Mouse (Mus musculus): Measurements from ENCODE around the gene Catsper4. TPM values are rescaled to one million over a fixed set of nuclear protein-coding genes. Genes with fewer than 3 reads are reported as not detected.

The Catsper4 gene
- polyA plus RNA-seq, 1 experiment from 2014 or later = 0.26 TPM

DNA sequence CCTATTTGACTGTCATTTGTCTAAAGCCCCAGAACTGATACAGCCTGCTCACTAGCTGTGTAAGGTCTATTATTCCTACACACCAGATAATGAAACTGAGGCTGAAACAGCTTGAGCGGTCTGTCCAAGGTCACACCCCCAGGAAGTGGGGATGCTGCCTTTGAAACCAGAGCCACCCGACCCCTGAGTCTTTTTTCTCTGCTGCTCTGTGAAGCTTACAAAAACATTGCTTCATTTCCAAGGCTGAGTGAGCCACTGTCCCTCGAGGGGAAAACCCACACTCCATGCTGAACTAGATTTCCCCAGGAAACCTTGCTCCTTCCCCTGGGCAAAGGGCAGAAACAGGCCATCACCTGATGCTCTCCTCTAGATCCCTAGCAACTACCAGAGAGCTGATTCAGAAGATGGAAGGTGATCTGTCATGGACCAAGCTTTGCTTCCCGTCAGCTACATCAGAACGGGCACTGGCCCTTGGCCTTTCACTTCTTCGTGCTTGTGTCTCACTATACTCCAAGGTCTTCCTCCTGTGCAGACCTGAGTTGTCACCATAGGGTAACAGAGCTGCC lies 20.6 kb downstream of the Catsper4 start:
- Histone ChIP-seq H3K4me2 (no peak overlapping the region), H3K4me1 (no peaks in the 10 kb centered on the region), H3K4me3 (replicated peaks) (no peak overlapping the region), H3K9ac (no peak overlapping the region), H3K36me3 (no peaks in the 10 kb centered on the region), H3K27ac (no peak overlapping the region), H3K9me3 (no peaks in the 10 kb centered on the region), H3K27me3 (replicated peaks) (no peaks in the 10 kb centered on the region)
- no peak for ATAC-seq (ENCODE audit: insufficient read depth, low FRiP score, low read depth)
- 49% methylated on average over 6 of the region's 6 CpGs for WGBS

DNA sequence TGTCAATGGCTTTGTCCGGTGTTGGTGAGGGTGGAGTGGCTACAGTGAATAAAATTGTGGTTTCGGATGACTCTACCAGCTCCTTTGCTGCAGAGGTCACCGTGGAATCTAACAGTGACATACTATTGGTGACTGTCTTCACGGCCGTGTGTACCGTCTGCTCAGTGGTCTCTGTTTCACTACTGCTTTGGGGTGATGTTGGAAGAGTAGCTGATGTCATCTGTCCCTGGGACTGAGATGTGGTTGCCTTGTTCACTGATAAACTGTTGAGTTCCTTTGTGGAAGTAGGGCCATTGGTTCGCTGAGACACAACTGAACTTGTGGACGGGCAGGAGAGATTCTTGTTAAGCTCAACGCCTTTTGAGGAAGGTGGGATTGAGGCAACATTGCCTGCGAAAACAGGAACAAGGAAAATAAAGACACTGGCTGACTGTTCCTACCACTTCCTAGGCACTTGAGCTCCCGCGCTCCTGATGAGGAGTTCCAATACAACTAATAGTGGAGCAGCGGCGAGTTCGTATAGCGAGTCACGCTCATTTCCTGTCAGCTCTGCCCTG lies 23.8 kb downstream of the Catsper4 start:
- Histone ChIP-seq H3K9me3 (no peaks in the 10 kb centered on the region), H3K27ac (no peak overlapping the region), H3K36me3 (no peaks in the 10 kb centered on the region), H3K27me3 (replicated peaks) (no peaks in the 10 kb centered on the region), H3K4me3 (replicated peaks) (no peak overlapping the region), H3K4me1 (no peaks in the 10 kb centered on the region), H3K4me2 (no peak overlapping the region), H3K9ac (no peak overlapping the region)
- 78% methylated on average over 17 of the region's 17 CpGs for WGBS
- ATAC-seq (ENCODE audit: insufficient read depth, low FRiP score, low read depth) = no peak

DNA sequence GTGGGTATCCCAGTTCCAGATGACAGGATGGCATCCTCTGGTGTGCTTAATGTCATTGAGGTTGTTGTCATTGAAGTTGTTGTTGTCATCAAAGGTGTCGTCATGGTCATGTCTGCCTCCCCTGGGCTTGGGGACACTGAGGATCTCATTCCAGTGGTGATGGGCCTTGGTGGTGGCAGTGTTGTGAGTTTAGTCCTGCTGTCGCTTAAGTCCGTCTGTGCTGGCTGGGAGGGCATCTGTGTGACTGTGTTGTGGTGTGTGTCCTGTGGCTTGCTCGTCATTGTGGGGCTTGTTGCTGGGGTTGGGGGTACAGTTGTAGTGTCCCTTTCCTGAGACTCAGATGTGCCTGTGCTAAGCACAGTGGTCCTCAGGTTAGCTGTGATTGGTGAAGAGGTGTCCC lies 24.3 kb downstream of the Catsper4 start, which contains the start of gene Gm7534:
TSS of gene Gm7534 (minus strand) at position 101 of the 400 bp plus-strand sequence.
- no peak for ATAC-seq (ENCODE audit: insufficient read depth, low FRiP score, low read depth)
- Histone ChIP-seq H3K4me3 (replicated peaks) (no peak within 1 kb of the TSS), H3K4me2 (no peak within 1 kb of the TSS), H3K9ac (no peak within 1 kb of the TSS), H3K4me1 (no peaks in the 10 kb centered on the region), H3K27ac (no peak within 1 kb of the TSS), H3K27me3 (replicated peaks) (no peaks in the 10 kb centered on the region), H3K36me3 (no peaks in the 10 kb centered on the region), H3K9me3 (no peaks in the 10 kb centered on the region)
- WGBS = 92% methylated on average over 4 of the region's 4 CpGs

DNA sequence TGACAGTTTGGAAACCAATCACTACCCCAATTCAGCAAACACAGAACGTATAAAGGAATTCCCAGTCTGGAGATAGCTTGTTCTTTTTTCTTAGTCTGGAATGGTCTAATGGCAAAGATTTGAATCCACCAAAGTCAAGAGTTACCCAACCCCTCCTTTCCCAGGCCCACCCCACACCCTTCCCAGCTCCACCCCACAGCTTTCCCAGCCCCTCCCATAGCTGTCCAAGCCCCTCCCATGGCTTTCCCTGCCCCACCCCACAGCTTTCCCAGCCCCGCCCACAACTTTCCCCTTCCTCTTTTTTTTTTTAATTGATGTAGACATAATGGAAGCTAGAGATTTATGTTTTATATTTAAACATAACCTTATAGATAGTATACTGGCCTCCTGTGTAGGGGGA lies 27.8 kb downstream of the Catsper4 start:
- Histone ChIP-seq H3K4me3 (replicated peaks) (no peak overlapping the region), H3K4me2 (no peak overlapping the region)
- 60% methylated on average over 2 of the region's 2 CpGs for WGBS

DNA sequence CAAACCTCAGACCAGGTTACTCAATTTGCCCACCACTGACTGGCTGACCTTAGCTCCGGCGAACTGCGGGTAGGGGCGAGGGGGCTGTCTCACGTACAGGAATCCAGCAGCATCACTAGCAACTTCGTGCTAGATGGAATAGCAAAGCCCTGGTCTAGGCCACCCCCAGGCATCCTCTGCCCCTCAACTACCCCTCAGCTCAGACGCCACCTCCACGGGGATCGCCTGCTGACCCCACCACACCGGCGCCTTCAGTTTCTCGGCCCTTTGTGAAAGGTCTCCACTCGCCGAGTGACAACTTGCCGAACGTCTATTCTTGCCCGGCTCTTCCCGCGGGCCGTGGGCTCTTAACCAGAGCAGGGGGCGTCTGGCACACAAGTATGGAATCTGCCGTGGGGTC lies 40.9 kb downstream of the Catsper4 start:
- no peaks in the 10 kb centered on the region for H3K36me3 ChIP-seq
- H3K4me1 ChIP-seq = peaks cover 5% of the 10 kb centered on the region; the same call in 1 of the 2 replicates
- H3K27ac ChIP-seq = peak overlapping the region; percentile 78
- peak overlapping the region; percentile 73 for H3K9ac ChIP-seq
- whole genome bisulfite sequencing = 0% methylated on average over 22 of the region's 22 CpGs
- H3K4me2 ChIP-seq = peak overlapping the region; percentile 89
- ATAC-seq (ENCODE audit: insufficient read depth, low FRiP score, low read depth) = no peak
- no peaks in the 10 kb centered on the region for H3K27me3 ChIP-seq (replicated peaks)
- no peaks in the 10 kb centered on the region for H3K9me3 ChIP-seq
- H3K4me3 ChIP-seq (replicated peaks) = peak overlapping the region; percentile 75

More for the DNA sequence above, 27.8 kb downstream of the Catsper4 start:
- Histone ChIP-seq H3K9ac (no peak overlapping the region), H3K27me3 (replicated peaks) (no peaks in the 10 kb centered on the region), H3K4me1 (no peaks in the 10 kb centered on the region), H3K9me3 (no peaks in the 10 kb centered on the region), H3K36me3 (no peaks in the 10 kb centered on the region), H3K27ac (no peak overlapping the region)
- ATAC-seq (ENCODE audit: insufficient read depth, low FRiP score, low read depth) = no peak

DNA sequence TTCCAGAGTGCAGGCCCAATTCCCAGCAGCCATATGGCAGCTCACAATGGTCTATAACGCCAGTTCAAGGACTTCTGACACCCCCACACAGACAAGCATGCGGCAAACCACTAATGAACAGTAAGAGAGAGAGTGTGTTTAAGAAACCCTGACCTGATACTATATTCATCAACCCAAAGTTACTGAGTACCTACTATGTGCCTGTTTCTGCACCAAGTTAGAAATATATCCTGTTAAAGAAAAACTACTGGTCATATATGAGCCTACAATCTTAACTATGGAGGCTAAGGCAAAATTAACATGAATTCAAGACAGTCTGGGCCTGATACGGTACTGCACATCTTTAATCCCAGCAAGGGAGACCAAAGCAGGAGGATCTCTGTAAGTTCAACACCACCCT lies 41.6 kb downstream of the Catsper4 start:
- Histone ChIP-seq H3K27me3 (replicated peaks) (no peaks in the 10 kb centered on the region), H3K36me3 (no peaks in the 10 kb centered on the region), H3K9ac (no peak overlapping the region; the same call in 1 of the 2 replicates), H3K4me2 (peak overlapping the region; percentile 89), H3K4me1 (peaks cover 5% of the 10 kb centered on the region; the same call in 1 of the 2 replicates), H3K9me3 (no peaks in the 10 kb centered on the region), H3K4me3 (replicated peaks) (peak overlapping the region; percentile 75), H3K27ac (no peak overlapping the region)
- 80% methylated on average over 3 of the region's 3 CpGs for WGBS
- no peak for ATAC-seq (ENCODE audit: insufficient read depth, low FRiP score, low read depth)

DNA sequence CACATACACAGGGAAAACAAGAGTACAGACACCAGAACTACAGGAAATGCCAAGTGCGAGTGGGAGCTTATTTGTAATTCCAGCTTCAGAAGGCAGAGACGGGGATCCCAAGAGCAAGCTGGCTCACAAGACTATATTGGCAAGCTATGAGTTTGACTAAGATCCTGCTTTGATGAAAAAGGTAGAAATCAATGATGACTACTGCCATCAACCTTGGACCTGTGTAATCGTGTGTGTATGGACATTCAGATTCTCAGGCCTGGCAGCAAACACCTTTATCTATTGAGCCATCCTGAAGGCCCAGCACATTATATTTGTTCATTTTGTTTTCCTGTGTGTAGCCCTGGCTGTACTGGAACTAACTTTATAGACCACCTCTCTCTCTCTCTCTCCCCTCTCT lies 43.5 kb downstream of the Catsper4 start:
- ATAC-seq (ENCODE audit: insufficient read depth, low FRiP score, low read depth) = no peak
- no peak overlapping the region for H3K27ac ChIP-seq
- H3K9me3 ChIP-seq = no peaks in the 10 kb centered on the region
- WGBS = 74% methylated on average over 3 of the region's 3 CpGs
- no peak overlapping the region for H3K4me3 ChIP-seq (replicated peaks)
- H3K27me3 ChIP-seq (replicated peaks) = no peaks in the 10 kb centered on the region
- no peaks in the 10 kb centered on the region for H3K36me3 ChIP-seq
- peaks cover 5% of the 10 kb centered on the region; the same call in 1 of the 2 replicates for H3K4me1 ChIP-seq
- H3K4me2 ChIP-seq = no peak overlapping the region
- no peak overlapping the region for H3K9ac ChIP-seq

DNA sequence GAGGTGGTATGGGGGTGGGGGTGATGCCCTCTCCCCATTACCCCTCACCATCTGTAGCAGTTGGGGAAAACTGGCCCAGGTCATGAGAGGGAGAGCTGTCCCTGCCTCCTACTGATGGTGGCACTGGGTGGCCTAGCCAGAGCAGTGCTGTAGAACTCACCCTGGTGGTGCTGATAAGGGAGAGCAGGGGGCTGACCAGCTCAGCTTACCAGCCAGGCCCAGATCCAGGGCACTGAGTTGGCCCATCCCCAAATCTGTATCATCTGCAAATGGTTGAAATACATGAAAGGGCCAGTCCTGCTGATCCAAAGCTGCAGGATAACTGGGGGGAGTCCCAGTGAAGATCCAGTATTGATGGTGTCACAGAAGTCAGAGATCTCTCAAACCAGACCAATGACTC lies 45.4 kb downstream of the Catsper4 start:
- Histone ChIP-seq H3K27ac (no peak overlapping the region), H3K4me2 (no peak overlapping the region)
- ATAC-seq (ENCODE audit: insufficient read depth, low FRiP score, low read depth) = 0 out of 2 replicates have a peak, but pooled peaks have one; percentile 51

DNA sequence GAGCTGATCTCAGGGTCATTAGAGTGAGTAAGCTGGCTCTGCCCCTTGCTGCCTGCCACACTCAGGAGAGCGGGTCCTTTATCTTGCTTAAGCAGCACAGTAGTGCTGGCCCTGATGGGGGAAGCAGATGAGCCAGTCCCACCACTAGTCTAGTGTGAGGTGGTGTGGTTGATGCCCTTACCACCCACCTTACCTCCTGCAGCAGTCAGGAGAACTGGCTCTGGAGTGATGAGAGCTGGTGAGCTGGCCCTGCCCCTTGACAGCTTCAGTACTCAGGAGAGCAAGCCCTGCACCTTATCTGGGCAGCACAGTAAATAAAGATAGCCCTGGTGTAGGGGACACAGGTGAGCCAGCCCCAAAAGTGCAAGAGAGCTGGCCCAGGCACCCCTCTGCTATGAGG lies 46.1 kb downstream of the Catsper4 start:
- Histone ChIP-seq H3K27me3 (replicated peaks) (no peaks in the 10 kb centered on the region), H3K4me1 (peaks cover 4% of the 10 kb centered on the region; the same call in 1 of the 2 replicates), H3K36me3 (peaks cover 2% of the 10 kb centered on the region; the same call in 1 of the 2 replicates), H3K4me2 (no peak overlapping the region), H3K27ac (no peak overlapping the region), H3K4me3 (replicated peaks) (no peak overlapping the region), H3K9ac (no peak overlapping the region), H3K9me3 (no peaks in the 10 kb centered on the region)
- 75% methylated on average over 1 of the region's 1 CpGs for WGBS
- ATAC-seq (ENCODE audit: insufficient read depth, low FRiP score, low read depth) = peak; percentile 59; the same call in 1 of the 2 replicates

More for the DNA sequence above, 45.4 kb downstream of the Catsper4 start:
- Histone ChIP-seq H3K9ac (no peak overlapping the region), H3K9me3 (no peaks in the 10 kb centered on the region), H3K4me3 (replicated peaks) (no peak overlapping the region), H3K4me1 (peaks cover 5% of the 10 kb centered on the region; the same call in 1 of the 2 replicates), H3K27me3 (replicated peaks) (no peaks in the 10 kb centered on the region), H3K36me3 (no peaks in the 10 kb centered on the region)

DNA sequence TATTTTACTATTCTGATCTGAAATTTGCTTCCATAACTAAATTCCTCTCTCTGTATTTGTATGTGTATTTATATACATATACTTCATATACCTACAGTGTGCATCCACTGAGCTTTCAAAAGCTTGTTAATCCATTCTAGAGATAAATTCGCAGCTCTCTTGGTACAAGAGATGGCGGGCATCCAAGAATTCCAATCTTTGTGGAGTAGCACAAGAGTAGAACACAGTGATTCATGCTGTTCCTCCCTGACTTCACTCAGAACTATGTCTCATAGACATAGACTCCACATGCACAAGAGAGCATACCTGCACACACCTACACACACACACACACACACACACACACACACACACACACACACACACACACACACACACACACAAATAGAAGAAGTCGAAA lies 54.8 kb downstream of the Catsper4 start:
- H3K27me3 ChIP-seq (replicated peaks) = no peaks in the 10 kb centered on the region
- no peak overlapping the region for H3K27ac ChIP-seq
- peaks cover 2% of the 10 kb centered on the region; the same call in 1 of the 2 replicates for H3K36me3 ChIP-seq
- ATAC-seq (ENCODE audit: insufficient read depth, low FRiP score, low read depth) = no peak
- WGBS = 62% methylated on average over 3 of the region's 3 CpGs
- H3K9me3 ChIP-seq = no peaks in the 10 kb centered on the region
- no peak overlapping the region for H3K4me3 ChIP-seq (replicated peaks)
- H3K9ac ChIP-seq = no peak overlapping the region
- H3K4me2 ChIP-seq = no peak overlapping the region
- H3K4me1 ChIP-seq = no peaks in the 10 kb centered on the region

DNA sequence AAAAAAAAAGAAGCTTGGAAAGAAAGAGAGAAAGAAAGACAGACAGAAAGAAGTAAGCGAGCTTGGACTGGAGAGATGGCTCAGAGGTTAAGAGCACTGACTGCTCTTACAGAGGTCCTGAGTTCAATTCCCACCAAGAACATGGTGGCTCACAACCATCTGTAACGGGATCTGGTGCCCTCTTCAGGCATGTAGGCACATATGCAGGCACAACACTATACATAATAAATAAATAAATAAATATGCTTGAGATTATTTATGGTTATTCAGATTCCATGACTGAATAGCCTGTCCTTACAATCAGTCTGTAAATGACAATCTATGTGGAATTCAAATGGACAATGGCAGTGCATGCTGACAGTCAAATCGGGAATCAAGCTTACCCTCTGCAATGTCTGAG lies 60.3 kb downstream of the Catsper4 start:
- no peaks in the 10 kb centered on the region for H3K27me3 ChIP-seq (replicated peaks)
- 90% methylated on average over 3 of the region's 3 CpGs for WGBS
- ATAC-seq (ENCODE audit: insufficient read depth, low FRiP score, low read depth) = no peak
- H3K27ac ChIP-seq = no peak overlapping the region
- no peak overlapping the region for H3K4me2 ChIP-seq
- no peak overlapping the region for H3K4me3 ChIP-seq (replicated peaks)
- no peak overlapping the region for H3K9ac ChIP-seq
- H3K36me3 ChIP-seq = no peaks in the 10 kb centered on the region
- no peaks in the 10 kb centered on the region for H3K4me1 ChIP-seq
- no peaks in the 10 kb centered on the region for H3K9me3 ChIP-seq

DNA sequence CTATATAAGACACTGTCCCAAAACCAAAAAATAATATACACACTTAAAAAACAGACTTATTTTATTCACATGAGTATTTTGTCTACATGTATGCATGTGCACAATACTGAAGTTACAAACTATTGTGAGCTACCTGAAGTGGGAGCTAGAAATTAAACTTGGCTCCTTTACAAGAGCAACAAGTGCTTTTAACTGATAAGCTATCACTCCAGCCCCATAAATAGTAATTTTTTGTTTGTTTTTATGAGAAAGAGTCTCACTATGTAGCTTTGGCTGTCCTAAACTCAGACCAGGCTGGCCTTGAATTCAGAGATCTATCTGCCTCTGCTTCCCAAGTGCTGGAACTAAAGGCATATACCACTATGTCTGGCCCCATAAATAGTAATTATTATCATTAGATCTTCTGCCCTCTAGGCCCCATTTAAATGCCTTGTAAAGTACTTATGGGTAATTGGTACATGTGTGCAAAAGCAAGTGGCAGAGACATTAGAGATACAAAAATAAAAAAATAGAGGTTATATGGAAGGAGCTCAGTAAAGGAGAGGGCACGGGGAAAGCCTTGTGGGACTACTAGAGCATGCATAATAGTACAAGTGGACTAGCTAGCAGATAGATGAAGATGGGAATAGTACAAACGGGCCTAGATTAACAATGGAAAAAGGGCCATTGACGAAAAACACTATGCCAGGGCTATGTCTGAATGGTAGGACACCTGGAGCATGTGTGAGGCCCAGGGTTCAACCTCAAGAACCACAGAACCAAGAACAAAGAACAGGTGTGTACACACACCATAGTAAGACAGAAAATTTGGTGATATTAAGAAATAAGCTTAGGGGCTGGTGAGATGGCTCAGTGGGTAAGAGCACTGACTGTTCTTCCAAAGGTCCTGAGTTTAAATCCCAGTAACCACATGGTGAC lies 61.4 kb downstream of the Catsper4 start:
- ATAC-seq (ENCODE audit: insufficient read depth, low FRiP score, low read depth) = no peak
- Histone ChIP-seq H3K4me3 (replicated peaks) (no peak overlapping the region), H3K9ac (no peak overlapping the region), H3K27ac (peak overlapping the region; percentile 72; the same call in 1 of the 2 replicates), H3K36me3 (no peaks in the 10 kb centered on the region), H3K4me2 (no peak overlapping the region), H3K27me3 (replicated peaks) (no peaks in the 10 kb centered on the region), H3K4me1 (no peaks in the 10 kb centered on the region), H3K9me3 (no peaks in the 10 kb centered on the region)
- WGBS = 80% methylated on average over 3 of the region's 3 CpGs
